ENCODE assay signal across 8 mouse cellular contexts in genomic region chr17:5849421-5849910, GRCm38 (mm10). TPM values are rescaled to one million over a fixed set of nuclear protein-coding genes. Genes with fewer than 3 reads are reported as not detected.
DNase-seq lines count a peak whose midpoint lies in the region; ATAC-seq and TF ChIP-seq lines count a peak whose summit lies in the region.

No protein-coding gene starts in this region.

- no peaks in the 10 kb centered on the region for H3K36me3 ChIP-seq in forebrain, embryonic 12.5 days (replicated peaks)
- H3K36me3 ChIP-seq in heart, embryonic 16.5 days (ENCODE audit: control insufficient read depth, insufficient read depth): peaks cover under 1% of the 10 kb centered on the region; the same call in 1 of the 2 replicates
- H3K36me3 ChIP-seq in liver, embryonic 13.5 days: peaks cover 7% of the 10 kb centered on the region
- H3K36me3 ChIP-seq in neural tube, embryonic 13.5 days: no peaks in the 10 kb centered on the region

- no peaks in the 10 kb centered on the region for H3K27me3 ChIP-seq in forebrain, embryonic 12.5 days
- H3K27me3 ChIP-seq in heart, embryonic 16.5 days (ENCODE audit: control insufficient read depth, insufficient read depth, low read length): no peaks in the 10 kb centered on the region
- no peaks in the 10 kb centered on the region for H3K27me3 ChIP-seq in liver, embryonic 13.5 days
- H3K27me3 ChIP-seq in neural tube, embryonic 13.5 days: no peaks in the 10 kb centered on the region

- H3K9ac ChIP-seq in forebrain, embryonic 12.5 days: peak overlapping the region; percentile 2; the same call in 1 of the 2 replicates
- peak overlapping the region; percentile 39 for H3K9ac ChIP-seq in heart, embryonic 16.5 days (ENCODE audit: low read length)
- H3K9ac ChIP-seq in liver, embryonic 13.5 days: no peak overlapping the region
- H3K9ac ChIP-seq in neural tube, embryonic 13.5 days: peak overlapping the region; percentile 52; the same call in 1 of the 2 replicates

- H3K4me3 ChIP-seq in forebrain, embryonic 12.5 days (replicated peaks): 0 out of 2 replicates have a peak overlapping the region, but pooled peaks have one; percentile 4
- peak overlapping the region; percentile 40 for H3K4me3 ChIP-seq in heart, embryonic 16.5 days (ENCODE audit: low read length)
- no peak overlapping the region; the same call in 1 of the 2 replicates for H3K4me3 ChIP-seq in liver, embryonic 13.5 days (replicated peaks)
- peak overlapping the region; percentile 28 for H3K4me3 ChIP-seq in neural tube, embryonic 13.5 days

- no peak for TF ChIP-seq POLR2A in brain, embryonic 14.5 days (IDR thresholded peaks at IDR 0.05; ENCODE audit: borderline replicate concordance, extremely low read depth, insufficient read depth, insufficient read length, poor library complexity, severe bottlenecking)

- TF ChIP-seq CTCF in brain, embryonic 14.5 days (IDR thresholded peaks at IDR 0.05; ENCODE audit: borderline replicate concordance, extremely low read depth, insufficient read depth, insufficient read length): no peak

- WGBS in forebrain, embryonic 12.5 days: 22% methylated on average over 18 of the region's 18 CpGs
- 7% methylated on average over 18 of the region's 18 CpGs for WGBS in heart, embryonic 16.5 days
- WGBS in liver, embryonic 13.5 days (ENCODE audit: insufficient replicate concordance): 56% methylated on average over 18 of the region's 18 CpGs
- 8% methylated on average over 18 of the region's 18 CpGs for WGBS in neural tube, embryonic 13.5 days

- no peaks in the 10 kb centered on the region for H3K9me3 ChIP-seq in forebrain, embryonic 12.5 days
- no peaks in the 10 kb centered on the region for H3K9me3 ChIP-seq in heart, embryonic 16.5 days (replicated peaks; ENCODE audit: control insufficient read depth, low read length)
- H3K9me3 ChIP-seq in liver, embryonic 13.5 days (replicated peaks): no peaks in the 10 kb centered on the region
- H3K9me3 ChIP-seq in neural tube, embryonic 13.5 days: peaks cover 1% of the 10 kb centered on the region; the same call in 1 of the 2 replicates

- ATAC-seq in forebrain, embryonic 12.5 days (ENCODE audit: low FRiP score): no peak
- peak; percentile 40 for ATAC-seq in heart, embryonic 16.5 days (replicated peaks; ENCODE audit: extremely low read depth, insufficient read depth, low FRiP score)
- no peak for ATAC-seq in liver, embryonic 13.5 days (ENCODE audit: low read depth)
- ATAC-seq in neural tube, embryonic 13.5 days (ENCODE audit: low read depth): peak; percentile 56; the same call in 1 of the 2 replicates

- peaks cover 21% of the 10 kb centered on the region for H3K4me1 ChIP-seq in forebrain, embryonic 12.5 days
- H3K4me1 ChIP-seq in heart, embryonic 16.5 days (ENCODE audit: control insufficient read depth, insufficient read depth, low read length): peaks cover 17% of the 10 kb centered on the region
- H3K4me1 ChIP-seq in liver, embryonic 13.5 days (replicated peaks): peaks cover 36% of the 10 kb centered on the region
- peaks cover 25% of the 10 kb centered on the region for H3K4me1 ChIP-seq in neural tube, embryonic 13.5 days (replicated peaks)

- DNase-seq in 3134 (ENCODE audit: extremely low read depth, insufficient read length, low spot score): peak; percentile 77
- peak; percentile 86 for DNase-seq in brain, embryonic 14.5 days (ENCODE audit: low read depth)
- DNase-seq in kidney, postnatal 36 days: peak; percentile 89 to 92
- no peak for DNase-seq in liver, embryonic 13.5 days
- peak; percentile 88 for DNase-seq in yolk sac, embryonic 10.5 days (ENCODE audit: low spot score)

- H3K4me2 ChIP-seq in forebrain, embryonic 12.5 days: peak overlapping the region; percentile 44
- H3K4me2 ChIP-seq in heart, embryonic 16.5 days (ENCODE audit: low read depth, low read length): peak overlapping the region; percentile 60
- peak overlapping the region; percentile 39 for H3K4me2 ChIP-seq in liver, embryonic 13.5 days
- H3K4me2 ChIP-seq in neural tube, embryonic 13.5 days: peak overlapping the region; percentile 59

- H3K27ac ChIP-seq in forebrain, embryonic 12.5 days: peak overlapping the region; percentile 50; the same call in 1 of the 2 replicates
- H3K27ac ChIP-seq in heart, embryonic 16.5 days (ENCODE audit: low read length): peak overlapping the region; percentile 30
- H3K27ac ChIP-seq in liver, embryonic 13.5 days: peak overlapping the region; percentile 44; the same call in 1 of the 2 replicates
- H3K27ac ChIP-seq in neural tube, embryonic 13.5 days (replicated peaks): peak overlapping the region; percentile 69

RNA-seq across cellular contexts. Expression of gene Snx9, which starts 8.3 kb away (rescaled TPM):
- polyA plus RNA-seq in brain, embryonic 14.5 days (2012; rRNA removed): 8.8 and 11.5 TPM in 2 replicates
- 12.1 and 15.1 TPM in 2 replicates for polyA plus RNA-seq in forebrain, embryonic 12.5 days (2016; fragmentation: Nextera tagmentation; extraction: Ambion mirVana)
- 19.4 and 20.9 TPM in 2 replicates for polyA plus RNA-seq in heart, embryonic 16.5 days (2015; fragmentation: Nextera tagmentation; extraction: Ambion mirVana)
- polyA plus RNA-seq in liver, embryonic 13.5 days (2015; fragmentation: Nextera tagmentation; extraction: Ambion mirVana): 12.2 and 14.1 TPM in 2 replicates
- polyA plus RNA-seq in neural tube, embryonic 13.5 days (2015; fragmentation: Nextera tagmentation; extraction: Ambion mirVana): 9.5 and 10.8 TPM in 2 replicates

Comparison
In these comparisons a context has a peak if more than half of its experiments do, and no peak if none do; other contexts are left out.
1. ATAC-seq: peak in heart, embryonic 16.5 days (single experiment) and neural tube, embryonic 13.5 days (single experiment); none in forebrain, embryonic 12.5 days (single experiment) and liver, embryonic 13.5 days (single experiment).
2. Peak in every context shown above with its lines, with median percentiles within 50 percentile points of each other: H3K27ac ChIP-seq and H3K4me2 ChIP-seq.